Mouse (Mus musculus) kidney, adult 18-20 months (tissue): ENCODE data around the gene Cdr1.

Experiments used
- DNase-seq: peaks from one replicate; pipeline ENCODE4 v3.0.0; 2021

Cdr1 gene

GRCm38 (mm10) chrX:61185458-61185857 lies at the start of gene Cdr1:
Cdr1 (minus strand) TSS chrX:61185558.
- DNase-seq = no peak

- no peak for DNase-seq
Observed at GRCm38 (mm10) chrX:61185869-61186268, 511 bp upstream of the Cdr1 start.

- peak; percentile 3 for DNase-seq
Observed at GRCm38 (mm10) chrX:61166519-61166918, 18.8 kb downstream of the Cdr1 start.

GRCm38 (mm10) chrX:61161249-61161648 lies 24.1 kb downstream of the Cdr1 start:
- DNase-seq = no peak

GRCm38 (mm10) chrX:61154657-61155256 lies 30.6 kb downstream of the Cdr1 start:
- DNase-seq = no peak

GRCm38 (mm10) chrX:61154246-61154645 lies 31.1 kb downstream of the Cdr1 start:
- DNase-seq = no peak

GRCm38 (mm10) chrX:61146569-61146968 lies 38.8 kb downstream of the Cdr1 start:
- DNase-seq = no peak

- no peak for DNase-seq
Observed at GRCm38 (mm10) chrX:61145416-61145815, 39.9 kb downstream of the Cdr1 start.

- no peak for DNase-seq
Observed at GRCm38 (mm10) chrX:61134592-61134991, 50.8 kb downstream of the Cdr1 start.
